Mouse (Mus musculus): ENCODE measurements at regions not wholly inside any gene's neighbourhood (a gene's known extent, or its start where the extent isn't known, plus 50 kb on each side); places are given as distances from the start of the nearest gene placed in this dataset.
"Not testable (repeated sequence)": the region's sequence is repeated elsewhere in the genome, so short reads cannot be mapped to it uniquely, and the experiment has no call there.

- no peak for DNase-seq
These were observed 59.5 kb downstream of the Tex35 start for GRCm38 (mm10) chr1:157048996-157049395.

- DNase-seq: no peak
These were observed 60.1 kb downstream of the Tex35 start for GRCm38 (mm10) chr1:157048201-157048923.

GRCm38 (mm10) chr1:157047751-157048200, 60.7 kb downstream of the Tex35 start:
- no peak for DNase-seq

GRCm38 (mm10) chr1:157046760-157047182, 61.7 kb downstream of the Tex35 start:
- no peak for DNase-seq

GRCm38 (mm10) chr1:157039836-157040196, 68.7 kb downstream of the Tex35 start:
- no peak for DNase-seq

- DNase-seq: peak in 1 of 2 experiments; percentile 24
These were observed 69.3 kb downstream of the Tex35 start for GRCm38 (mm10) chr1:157039016-157039835.

- DNase-seq: no peak
These were observed 70.1 kb downstream of the Tex35 start for GRCm38 (mm10) chr1:157038111-157039008.

GRCm38 (mm10) chr1:157037246-157037991, 71.1 kb downstream of the Tex35 start:
- no peak for DNase-seq

GRCm38 (mm10) chr1:157036779-157037178, 71.7 kb downstream of the Tex35 start:
- DNase-seq: no peak

- not testable (repeated sequence) for DNase-seq
These were observed 73.3 kb downstream of the Tex35 start for GRCm38 (mm10) chr1:157035221-157035620.

- DNase-seq: no peak
These were observed 79.8 kb downstream of the Tex35 start for GRCm38 (mm10) chr1:157028682-157029081.

GRCm38 (mm10) chr1:157027681-157028080, 80.8 kb downstream of the Tex35 start:
- DNase-seq: no peak

- DNase-seq: no peak
These were observed 84.0 kb upstream of the Ralgps2 start for GRCm38 (mm10) chr1:157023462-157023861.

- DNase-seq: no peak
These were observed 83.3 kb upstream of the Ralgps2 start for GRCm38 (mm10) chr1:157022456-157023435.

GRCm38 (mm10) chr1:157019892-157020291, 80.5 kb upstream of the Ralgps2 start:
- DNase-seq: no peak

- no peak for DNase-seq
These were observed 79.3 kb upstream of the Ralgps2 start for GRCm38 (mm10) chr1:157018726-157019125.

GRCm38 (mm10) chr1:157017198-157017994, 78.0 kb upstream of the Ralgps2 start:
- DNase-seq: no peak

- no peak for DNase-seq
These were observed 77.2 kb upstream of the Ralgps2 start for GRCm38 (mm10) chr1:157016625-157017024.

GRCm38 (mm10) chr1:157014532-157015497, 75.4 kb upstream of the Ralgps2 start:
- no peak for DNase-seq
